25 mouse cellular contexts compared by ENCODE assay signal in the genomic region with DNA sequence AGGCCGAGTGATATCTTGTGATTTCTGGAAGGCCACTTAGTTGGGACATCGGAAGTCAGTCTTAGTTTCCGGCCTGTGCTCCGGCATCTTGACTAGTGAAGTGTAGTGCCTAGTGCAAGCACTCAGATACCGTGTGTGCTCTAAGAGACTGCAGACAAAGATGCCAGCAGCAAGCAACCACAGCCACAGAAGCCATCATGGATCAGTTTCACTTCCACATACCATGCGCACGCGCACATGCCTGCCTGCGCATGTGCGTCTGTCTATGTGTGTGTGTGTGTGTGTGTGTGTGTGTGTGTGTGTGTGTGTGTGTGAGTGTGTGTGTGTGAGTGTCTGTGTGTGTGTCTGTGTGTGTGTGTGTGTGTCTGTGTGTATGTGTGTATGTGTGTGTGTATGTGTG.
A peak's percentile ranks its signal among the peaks of the same experiment; 100 is the strongest.
DNase-seq lines count a peak whose midpoint lies in the region; TF ChIP-seq lines count a peak whose summit lies in the region.
"Had no signal": no experiment of that assay in that cellular context is flagged by ENCODE, and none has a peak within 500 bp of the region (broad histone marks: within the 10 kb centered on the region; RNA-seq: fewer than 3 reads in every experiment).

No protein-coding gene starts in this region.

- peak; percentile 10 for DNase-seq in CD4-positive helper T cell, adult 2 months (ENCODE audit: low read depth, low spot score)
- peak; percentile 56 to 59 for DNase-seq in monocyte, adult 2 months (ENCODE audit: low read depth in 1 of 2, low spot score in 2 of 2)
- DNase-seq in spleen, adult 2 months (ENCODE audit: low read depth in 1 of 2, low spot score in 2 of 2) = peak; percentile 68 to 74
- no peak for DNase-seq in embryo, embryonic 11 days
- DNase-seq in kidney, adult 11 months = no peak
- DNase-seq in left cerebral cortex, adult 8-10 months (ENCODE audit: low spot score in 2 of 2) = no peak
- no peak for DNase-seq in cerebellum, postnatal 36 days
- DNase-seq: adrenal gland, adult 2 months; cerebellum, adult 8-10 months; gastrocnemius, postnatal 36 days; heart, postnatal 36 days; kidney, adult 8-10 months; kidney, postnatal 25 days; layer of hippocampus, postnatal 36 days; liver, embryonic 13.5 days; right cerebral cortex, postnatal 25 days; thymus, postnatal 14 days had no signal

- WGBS in bone marrow, adult 2 months = 61% methylated on average over 10 of the region's 10 CpGs
- WGBS in spleen, adult 2 months = 36% methylated on average over 10 of the region's 10 CpGs

- no peak for TF ChIP-seq CTCF in bone marrow, adult 2 months (IDR thresholded peaks at IDR 0.05; ENCODE audit: control insufficient read depth, insufficient read depth, low read length)
- no peak for TF ChIP-seq CTCF in spleen, adult 2 months (IDR thresholded peaks at IDR 0.05; ENCODE audit: extremely low read depth, insufficient read depth, insufficient read length, insufficient replicate concordance)

- peak overlapping the region; percentile 59; the same call in 1 of the 2 replicates for H3K27ac ChIP-seq in bone marrow, adult 2 months (ENCODE audit: control insufficient read depth, insufficient read depth, low read depth, low read length, poor library complexity)
- H3K27ac ChIP-seq in spleen, adult 2 months (ENCODE audit: insufficient read depth, low read length) = peak overlapping the region; percentile 88
- H3K27ac ChIP-seq: embryonic facial prominence, embryonic 12.5 days; heart, embryonic 15.5 days; hindbrain, embryonic 14.5 days; layer of hippocampus, adult 2 months; limb, embryonic 13.5 days; liver, embryonic 13.5 days; lung, embryonic 15.5 days; midbrain, embryonic 12.5 days had no signal

- no peaks in the 10 kb centered on the region for H3K27me3 ChIP-seq in spleen, adult 2 months (ENCODE audit: control insufficient read depth, insufficient read depth, low read length)
- H3K27me3 ChIP-seq: embryonic facial prominence, embryonic 12.5 days; liver, embryonic 13.5 days; midbrain, embryonic 12.5 days had no signal

- H3K4me1 ChIP-seq in bone marrow, adult 2 months (ENCODE audit: control insufficient read depth, insufficient read depth, low read length) = peaks cover 7% of the 10 kb centered on the region
- peaks cover 21% of the 10 kb centered on the region for H3K4me1 ChIP-seq in spleen, adult 2 months (ENCODE audit: control insufficient read depth, insufficient read depth, insufficient read length)
- H3K4me1 ChIP-seq: heart, embryonic 15.5 days; lung, embryonic 15.5 days; midbrain, embryonic 12.5 days had no signal

- H3K4me3 ChIP-seq in bone marrow, adult 2 months (replicated peaks; ENCODE audit: control insufficient read depth, low read depth, low read length) = no peak overlapping the region
- H3K4me3 ChIP-seq in spleen, adult 2 months (ENCODE audit: extremely low read depth, insufficient read depth, insufficient read length) = no peak overlapping the region
- H3K4me3 ChIP-seq: embryonic facial prominence, embryonic 12.5 days; heart, embryonic 15.5 days; layer of hippocampus, adult 2 months; limb, embryonic 13.5 days; liver, embryonic 13.5 days; lung, embryonic 15.5 days; midbrain, embryonic 12.5 days had no signal

- TF ChIP-seq POLR2A in bone marrow, adult 2 months (IDR thresholded peaks at IDR 0.05; ENCODE audit: borderline replicate concordance, control insufficient read depth, low read depth, low read length) = no peak
- TF ChIP-seq POLR2A in spleen, adult 2 months (IDR thresholded peaks at IDR 0.05; ENCODE audit: low read depth, low read length) = no peak

- H3K36me3 ChIP-seq in spleen, adult 2 months (ENCODE audit: control insufficient read depth, insufficient read depth, low read length) = no peaks in the 10 kb centered on the region
- H3K36me3 ChIP-seq: embryonic facial prominence, embryonic 12.5 days; heart, embryonic 15.5 days; limb, embryonic 13.5 days; liver, embryonic 13.5 days; lung, embryonic 15.5 days; midbrain, embryonic 12.5 days had no signal

Comparison
In these comparisons a context has a peak if more than half of its experiments do, and no peak if none do; other contexts are left out.
1. DNase-seq: peak in CD4-positive helper T cell, adult 2 months (single experiment), monocyte, adult 2 months (2 of 2) and spleen, adult 2 months (2 of 2); none in embryo, embryonic 11 days (single experiment), kidney, adult 11 months (single experiment), left cerebral cortex, adult 8-10 months (0 of 2) and cerebellum, postnatal 36 days (0 of 2).